Mouse (Mus musculus): ENCODE results near the gene Lemd1. TPM values are rescaled to one million over a fixed set of nuclear protein-coding genes. Genes with fewer than 3 reads are reported as not detected.

Lemd1 gene
- polyA plus RNA-seq (2017; shearing (Covaris generic)): not detected

GRCm38 (mm10) chr1:132191093-132191785 lies at the start of gene Lemd1, which contains the start of gene AC124108.1:
Gene Lemd1 (plus strand): TSS chr1:132191431.
Gene AC124108.1 (plus strand): TSS chr1:132191457.

GRCm38 (mm10) chr1:132229667-132230066 lies 38.4 kb downstream of the Lemd1 start, which contains the start of gene Gm10188:
Gene Gm10188 (minus strand): TSS chr1:132229767.

GRCm38 (mm10) chr1:132298425-132298800 lies 107.2 kb downstream of the Lemd1 start, which contains the start of gene Klhdc8a:
Gene Klhdc8a (plus strand): TSS chr1:132298626.

Other genes starting within 250 kb of the Lemd1 start
- gene Slc45a3, start 228.5 kb upstream of the Lemd1 start, polyA plus RNA-seq (2017; shearing (Covaris generic)): 0.15 TPM
- 129 TPM for gene Elk4, start 183.8 kb upstream of the Lemd1 start, polyA plus RNA-seq (2017; shearing (Covaris generic))
- gene Mfsd4a, start 123.4 kb upstream of the Lemd1 start, polyA plus RNA-seq (2017; shearing (Covaris generic)): 71.5 TPM
- not detected for gene Cdk18, start 51.7 kb upstream of the Lemd1 start, polyA plus RNA-seq (2017; shearing (Covaris generic))
- not detected for gene AC124108.1, start within 50 bp of the Lemd1 start, polyA plus RNA-seq (2017; shearing (Covaris generic))
- gene Gm10188, start 38.3 kb downstream of the Lemd1 start, polyA plus RNA-seq (2017; shearing (Covaris generic)): not detected
- not detected for gene Klhdc8a, start 107.2 kb downstream of the Lemd1 start, polyA plus RNA-seq (2017; shearing (Covaris generic))
- 1.4 TPM for gene Nuak2, start 124.7 kb downstream of the Lemd1 start, polyA plus RNA-seq (2017; shearing (Covaris generic))
- gene Tmcc2, start 199.8 kb downstream of the Lemd1 start, polyA plus RNA-seq (2017; shearing (Covaris generic)): not detected
- gene Dstyk, start 226.1 kb downstream of the Lemd1 start, polyA plus RNA-seq (2017; shearing (Covaris generic)): 8.9 TPM

Data from effector memory CD4-positive, alpha-beta T cell, adult 5 months (primary cell).